Mouse (Mus musculus) T-helper 1 cell (primary cell): ENCODE results near the gene Gm8720.
"Not testable (repeated sequence)": the region's sequence is repeated elsewhere in the genome, so short reads cannot be mapped to it uniquely, and the experiment has no call there.

Experiments
- in situ Hi-C: fragments of 300-600 bp; cut with MboI, MseI; formaldehyde crosslinking; loops from one replicate; pipeline ENCODE4 v1.15.1; 2025; ENCODE audit warnings: high pct_unique_total_duplicates

Gene Gm8720

DNA sequence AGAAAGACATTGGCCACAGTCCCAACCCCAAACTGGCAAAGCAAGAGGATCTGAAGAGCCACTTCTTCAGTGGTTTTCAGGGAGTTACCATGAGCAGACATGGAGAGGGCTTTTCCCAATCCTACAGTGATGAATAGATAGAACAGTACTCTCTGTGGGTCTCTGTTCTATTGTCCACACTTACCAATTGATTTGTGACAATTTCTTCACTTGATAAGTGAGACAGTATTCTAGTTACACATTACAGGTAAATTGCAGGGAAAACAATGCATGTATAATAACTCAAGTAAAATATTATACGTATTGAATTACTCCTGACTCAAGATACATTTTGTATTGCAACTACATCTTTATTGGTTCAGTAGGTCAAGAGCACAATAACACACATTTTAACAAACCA lies at the start of gene Gm8720:
TSS of gene Gm8720 (minus strand) at position 101 of the 400 bp plus-strand sequence.
- in situ Hi-C loops, result not testable (repeated sequence)

GRCm38 (mm10) chr7:23055240-23055639 lies 12.0 kb downstream of the Gm8720 start, which contains the start of gene Vmn1r163:
Gene Vmn1r163, plus strand, starts transcription at chr7:23055540.
- in situ Hi-C loops, result not testable (repeated sequence)

DNA sequence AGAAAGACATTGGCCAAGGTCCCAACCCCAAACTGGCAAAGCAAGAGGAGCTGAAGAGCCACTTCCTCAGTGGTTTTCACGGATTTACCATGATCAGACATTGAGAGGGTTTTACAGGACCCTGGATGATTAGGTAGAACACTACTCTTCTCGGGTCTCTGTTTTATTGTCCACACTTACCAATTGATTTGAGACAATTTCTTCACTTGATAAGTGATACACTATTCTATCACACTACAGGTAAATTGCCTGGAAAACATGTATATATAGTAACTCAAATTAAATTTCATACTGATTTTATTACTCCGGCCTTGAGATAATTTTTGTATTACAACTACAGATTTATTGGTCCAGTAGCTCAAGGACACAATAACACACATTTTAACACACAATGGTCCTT lies 47.4 kb downstream of the Gm8720 start, which contains the start of gene Gm4216:
TSS of gene Gm4216 (minus strand) at position 101 of the 400 bp plus-strand sequence.
- in situ Hi-C loops, result loop anchor here (10.0 kb wide), 1 partner anchor 1695 kb away; no protein-coding TSS in a partner anchor
